Mouse (Mus musculus): ENCODE measurements around the gene Chn2.
A peak's percentile ranks its signal among the peaks of the same experiment; 100 is the strongest.

Chn2 gene

GRCm38 (mm10) chr6:54286813-54287212 is 247.5 kb downstream of the Chn2 start:
- no peak for DNase-seq (ENCODE audit: low spot score)

- DNase-seq (ENCODE audit: low spot score): no peak
These were observed 250.6 kb downstream of the Chn2 start for GRCm38 (mm10) chr6:54289774-54290500.

GRCm38 (mm10) chr6:54297231-54297630 is 257.9 kb downstream of the Chn2 start:
- no peak for DNase-seq (ENCODE audit: low spot score)

GRCm38 (mm10) chr6:54299417-54299816 is 260.1 kb downstream of the Chn2 start:
- peak; percentile 53 for DNase-seq (ENCODE audit: low spot score)

- DNase-seq (ENCODE audit: low spot score): no peak
These were observed 266.4 kb downstream of the Chn2 start for GRCm38 (mm10) chr6:54305777-54306176.

- no peak for DNase-seq (ENCODE audit: low spot score)
These were observed 273.7 kb downstream of the Chn2 start for GRCm38 (mm10) chr6:54313071-54313470.

- no peak for DNase-seq (ENCODE audit: low spot score)
These were observed 279.3 kb downstream of the Chn2 start for GRCm38 (mm10) chr6:54318618-54319017.

- DNase-seq (ENCODE audit: low spot score): no peak
These were observed 279.8 kb downstream of the Chn2 start for GRCm38 (mm10) chr6:54319198-54319597.

- DNase-seq (ENCODE audit: low spot score): no peak
These were observed 280.9 kb downstream of the Chn2 start for GRCm38 (mm10) chr6:54320236-54320635.

- DNase-seq (ENCODE audit: low spot score): no peak
These were observed 286.0 kb downstream of the Chn2 start, which contains the start of gene Prr15 for GRCm38 (mm10) chr6:54325246-54325885. Gene Prr15, plus strand, starts transcription at chr6:54325835.

- no peak for DNase-seq (ENCODE audit: low spot score)
These were observed 287.6 kb downstream of the Chn2 start for GRCm38 (mm10) chr6:54326671-54327625.

- DNase-seq (ENCODE audit: low spot score): no peak
These were observed 288.3 kb downstream of the Chn2 start for GRCm38 (mm10) chr6:54327626-54328003.

GRCm38 (mm10) chr6:54328783-54329182 is 289.4 kb downstream of the Chn2 start:
- no peak for DNase-seq (ENCODE audit: low spot score)

- no peak for DNase-seq (ENCODE audit: low spot score)
These were observed 290.2 kb downstream of the Chn2 start for GRCm38 (mm10) chr6:54329598-54329997.

- DNase-seq (ENCODE audit: low spot score): no peak
These were observed 290.8 kb downstream of the Chn2 start for GRCm38 (mm10) chr6:54330166-54330565.

GRCm38 (mm10) chr6:54331765-54332164 is 292.4 kb downstream of the Chn2 start:
- DNase-seq (ENCODE audit: low spot score): peak; percentile 49

GRCm38 (mm10) chr6:54332203-54332602 is 292.8 kb downstream of the Chn2 start:
- DNase-seq (ENCODE audit: low spot score): peak; percentile 58

GRCm38 (mm10) chr6:54333116-54333651 is 293.8 kb downstream of the Chn2 start:
- no peak for DNase-seq (ENCODE audit: low spot score)

GRCm38 (mm10) chr6:54333652-54334396 is 294.5 kb downstream of the Chn2 start:
- DNase-seq (ENCODE audit: low spot score): no peak

GRCm38 (mm10) chr6:54337321-54337720 is 298.0 kb downstream of the Chn2 start:
- no peak for DNase-seq (ENCODE audit: low spot score)

GRCm38 (mm10) chr6:54341133-54341532 is 301.8 kb downstream of the Chn2 start:
- DNase-seq (ENCODE audit: low spot score): no peak
